Mouse (Mus musculus): ENCODE measurements at regions not wholly inside any gene's neighbourhood (a gene's known extent, or its start where the extent isn't known, plus 50 kb on each side); places are given as distances from the start of the nearest gene placed in this dataset.
"Not testable (repeated sequence)": the region's sequence is repeated elsewhere in the genome, so short reads cannot be mapped to it uniquely, and the experiment has no call there.

DNA sequence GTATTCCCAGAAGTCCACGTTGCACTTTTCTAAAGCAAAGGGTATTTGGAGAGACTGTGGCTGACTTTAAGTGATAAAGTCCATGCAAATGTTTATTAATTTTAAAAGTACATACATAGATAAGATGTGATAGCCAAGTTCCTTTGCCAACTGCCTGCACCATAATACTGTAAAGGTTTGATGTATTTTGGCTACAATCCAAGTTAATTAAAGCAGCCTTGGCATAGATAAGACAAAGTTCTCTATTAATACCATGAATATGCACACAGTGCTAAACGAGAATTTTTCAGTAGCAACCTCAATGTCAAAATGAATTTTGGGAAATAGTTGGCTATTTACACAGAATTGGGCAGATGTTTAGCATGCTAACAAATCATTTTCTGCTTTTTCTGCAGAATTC, 167.0 kb upstream of the Hsf2 start:
- DNase-seq (ENCODE audit: low spot score) = no peak

DNA sequence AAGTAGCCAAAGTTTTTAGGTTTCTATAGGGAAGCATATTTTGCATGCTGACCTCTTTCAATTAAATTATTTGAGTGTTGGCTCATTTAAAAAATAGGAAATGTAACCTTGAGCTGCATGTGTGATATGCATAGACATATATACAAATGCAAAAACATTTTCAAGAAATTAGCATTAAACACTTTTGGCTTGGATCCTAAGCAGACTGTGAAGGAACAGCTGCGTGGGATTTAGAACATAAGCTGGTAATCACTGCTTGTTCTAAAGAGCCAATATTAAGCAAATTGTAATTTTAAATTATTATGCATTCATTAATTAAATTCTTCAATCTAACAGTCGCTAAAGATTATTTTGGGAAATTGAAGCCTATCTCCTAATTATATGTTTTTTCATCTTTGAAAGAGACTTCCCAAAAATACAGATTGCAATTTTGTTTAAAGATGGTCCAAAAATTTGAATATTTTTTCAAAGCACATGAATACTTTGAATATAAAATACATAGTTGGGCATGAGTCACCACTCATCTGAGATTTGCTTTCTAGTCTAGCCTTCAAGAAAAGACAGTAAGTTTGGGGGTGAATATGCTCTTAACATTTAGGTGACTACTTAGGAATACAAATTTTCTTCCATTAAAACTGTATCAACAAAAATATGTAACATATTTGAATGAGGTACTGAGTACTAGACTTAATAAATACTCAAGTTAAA, 163.3 kb upstream of the Hsf2 start:
- DNase-seq (ENCODE audit: low spot score) = no peak

DNA sequence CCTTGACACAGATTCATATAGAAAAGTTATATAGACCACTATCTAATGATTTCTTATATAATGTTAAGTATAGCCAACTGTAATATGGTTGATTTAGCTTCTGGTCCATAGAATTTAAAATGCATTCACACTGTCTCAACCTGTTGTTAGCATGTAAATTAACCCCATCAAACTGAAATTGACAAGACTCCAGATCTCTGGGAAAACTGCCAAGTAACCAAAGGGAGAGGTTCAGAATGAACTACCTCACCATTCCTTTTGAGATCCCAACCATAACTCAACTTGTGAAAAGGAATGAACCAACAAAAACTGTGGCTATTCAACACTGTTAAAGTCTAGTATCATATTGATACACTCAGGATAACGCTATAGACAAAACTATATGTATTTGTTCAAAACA, 162.0 kb upstream of the Hsf2 start:
- no peak for DNase-seq (ENCODE audit: low spot score)

DNA sequence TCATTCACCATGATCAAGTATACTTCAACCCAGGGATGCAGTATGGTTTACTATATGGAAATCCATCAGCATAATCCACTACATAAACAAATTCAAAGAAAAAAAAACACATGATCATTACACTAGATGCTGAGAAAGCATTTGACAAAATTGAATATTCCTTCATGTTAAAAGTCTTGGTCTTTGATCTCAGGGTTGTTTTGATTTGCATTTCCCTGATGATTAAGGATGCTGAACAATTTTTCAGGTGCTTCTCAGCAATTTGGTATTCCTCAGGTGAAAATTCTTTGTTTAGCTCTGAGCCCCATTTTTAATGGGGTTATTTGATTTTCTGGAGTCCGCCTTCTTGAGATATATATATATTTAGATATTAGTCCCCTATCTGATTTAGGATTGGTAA, 123.4 kb upstream of the Hsf2 start:
- not testable (repeated sequence) for DNase-seq (ENCODE audit: low spot score)
